Mouse (Mus musculus): ENCODE measurements around the gene Neurod6. TPM values are rescaled to one million over a fixed set of nuclear protein-coding genes. Genes with fewer than 3 reads are reported as not detected.
"Not testable (repeated sequence)": the region's sequence is repeated elsewhere in the genome, so short reads cannot be mapped to it uniquely, and the experiment has no call there.

The Neurod6 gene
- 467 and 475 TPM in 2 replicates for polyA plus RNA-seq (2015; fragmentation: Nextera tagmentation; extraction: Ambion mirVana)

DNA sequence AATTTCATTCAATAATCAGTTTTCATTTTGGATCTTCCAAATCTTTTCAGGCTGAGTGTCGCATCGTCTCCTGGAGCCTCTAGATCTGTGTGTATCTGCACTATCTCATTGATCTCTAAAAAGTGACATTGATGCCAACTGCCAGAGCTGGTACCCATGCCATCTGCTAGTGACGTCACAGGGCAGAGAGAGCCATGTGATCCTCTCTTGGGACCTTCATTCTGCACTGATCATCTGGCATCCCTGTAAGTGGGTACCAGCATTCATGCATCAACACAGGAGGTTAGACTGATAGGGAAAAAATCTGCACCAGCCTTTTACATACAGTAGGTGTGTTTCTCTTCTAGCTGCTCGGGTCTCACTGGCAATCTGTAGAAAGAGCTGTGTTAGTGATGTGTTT lies at the start of gene Neurod6:
Gene Neurod6, minus strand, starts transcription at position 290 of the 400 bp plus-strand sequence.
- no peaks in the 10 kb centered on the region for H3K27me3 ChIP-seq
- WGBS = 48% methylated on average over 4 of the region's 4 CpGs
- H3K36me3 ChIP-seq = no peaks in the 10 kb centered on the region
- peak; percentile 90 for ATAC-seq (replicated peaks)
- no peaks in the 10 kb centered on the region for H3K9me3 ChIP-seq
- H3K4me3 ChIP-seq = peak within 1 kb of the TSS; percentile 39
- H3K27ac ChIP-seq (replicated peaks) = peak within 1 kb of the TSS; percentile 95
- peak within 1 kb of the TSS; percentile 61 for H3K9ac ChIP-seq (replicated peaks)
- peak within 1 kb of the TSS; percentile 38 for H3K4me2 ChIP-seq (replicated peaks)
- peaks cover 18% of the 10 kb centered on the region for H3K4me1 ChIP-seq

GRCm38 (mm10) chr6:55717209-55717608 lies 36.1 kb upstream of the Neurod6 start:
- H3K4me3 ChIP-seq = no peak overlapping the region
- no peak for ATAC-seq (replicated peaks)
- no peaks in the 10 kb centered on the region; the same call in 1 of the 2 replicates for H3K4me1 ChIP-seq
- no peak overlapping the region for H3K9ac ChIP-seq (replicated peaks)
- WGBS = 37% methylated on average over 5 of the region's 5 CpGs
- H3K27me3 ChIP-seq = no peaks in the 10 kb centered on the region
- H3K4me2 ChIP-seq (replicated peaks) = no peak overlapping the region
- no peaks in the 10 kb centered on the region for H3K36me3 ChIP-seq
- H3K9me3 ChIP-seq = no peaks in the 10 kb centered on the region
- no peak overlapping the region for H3K27ac ChIP-seq (replicated peaks)

DNA sequence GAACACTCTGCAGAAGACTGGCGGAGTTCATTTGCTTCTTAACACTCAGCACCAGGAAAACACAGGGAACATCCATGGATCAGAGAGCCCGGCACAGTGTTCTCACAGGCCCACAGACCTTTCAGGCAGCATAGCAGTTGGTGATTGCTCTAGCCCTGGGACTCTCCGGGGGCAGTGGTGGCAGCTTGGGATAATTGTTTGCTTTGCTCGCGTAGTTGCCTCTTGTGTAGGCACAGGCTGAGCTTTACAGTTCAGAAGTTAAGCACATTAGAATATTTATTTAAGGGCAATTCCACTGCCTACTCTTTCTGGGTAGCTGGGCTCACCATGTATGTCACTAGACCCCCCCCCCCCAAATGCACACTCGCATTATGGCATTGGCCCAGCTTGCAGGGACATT lies 34.4 kb upstream of the Neurod6 start:
- 90% methylated on average over 6 of the region's 6 CpGs for WGBS
- H3K4me3 ChIP-seq = no peak overlapping the region
- H3K27me3 ChIP-seq = no peaks in the 10 kb centered on the region
- no peak for ATAC-seq (replicated peaks)
- H3K9me3 ChIP-seq = no peaks in the 10 kb centered on the region
- no peak overlapping the region for H3K9ac ChIP-seq (replicated peaks)
- no peak overlapping the region for H3K4me2 ChIP-seq (replicated peaks)
- no peaks in the 10 kb centered on the region for H3K36me3 ChIP-seq
- no peak overlapping the region for H3K27ac ChIP-seq (replicated peaks)
- H3K4me1 ChIP-seq = no peaks in the 10 kb centered on the region; the same call in 1 of the 2 replicates

- not testable (repeated sequence) for H3K4me3 ChIP-seq; H3K4me2 ChIP-seq (replicated peaks); H3K27ac ChIP-seq (replicated peaks); H3K9ac ChIP-seq (replicated peaks); ATAC-seq (replicated peaks); H3K9me3 ChIP-seq; H3K27me3 ChIP-seq; H3K4me1 ChIP-seq; H3K36me3 ChIP-seq
- WGBS = 97% methylated on average over 4 of the region's 4 CpGs
These were observed 29.9 kb upstream of the Neurod6 start for GRCm38 (mm10) chr6:55710913-55711312.

DNA sequence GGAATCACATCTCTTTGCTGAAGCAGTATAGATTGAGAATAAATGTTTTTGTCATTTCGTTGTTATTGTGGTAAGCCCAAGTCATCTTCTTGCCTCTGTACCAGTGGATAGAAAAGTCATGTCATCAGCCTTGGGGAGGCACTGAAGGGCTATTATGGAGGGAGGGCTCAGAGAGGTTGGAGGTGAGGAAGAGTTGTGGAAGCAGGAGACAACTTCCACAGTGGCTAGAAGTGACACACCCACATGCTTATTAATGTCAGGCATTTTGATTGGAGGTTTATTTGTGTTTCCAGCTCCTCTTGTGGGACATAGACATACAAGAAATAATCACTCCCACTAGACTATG lies 23.7 kb upstream of the Neurod6 start:
- H3K9ac ChIP-seq (replicated peaks) = no peak overlapping the region
- no peaks in the 10 kb centered on the region for H3K27me3 ChIP-seq
- 74% methylated on average over 1 of the region's 1 CpGs for WGBS
- H3K4me2 ChIP-seq (replicated peaks) = no peak overlapping the region
- ATAC-seq (replicated peaks) = 0 out of 2 replicates have a peak, but pooled peaks have one; percentile 17
- peaks cover 16% of the 10 kb centered on the region for H3K4me1 ChIP-seq
- no peak overlapping the region for H3K4me3 ChIP-seq
- no peaks in the 10 kb centered on the region for H3K9me3 ChIP-seq
- H3K27ac ChIP-seq (replicated peaks) = peak overlapping the region; percentile 45
- no peaks in the 10 kb centered on the region for H3K36me3 ChIP-seq

- WGBS = 39% methylated on average over 8 of the region's 8 CpGs
- no peaks in the 10 kb centered on the region for H3K27me3 ChIP-seq
- no peaks in the 10 kb centered on the region for H3K9me3 ChIP-seq
- H3K4me3 ChIP-seq = no peak overlapping the region
- H3K4me2 ChIP-seq (replicated peaks) = no peak overlapping the region; the same call in 1 of the 2 replicates
- peak overlapping the region; percentile 64 for H3K27ac ChIP-seq (replicated peaks)
- peak; percentile 11; the same call in 1 of the 2 replicates for ATAC-seq (replicated peaks)
- no peak overlapping the region for H3K9ac ChIP-seq (replicated peaks)
- H3K36me3 ChIP-seq = no peaks in the 10 kb centered on the region
- H3K4me1 ChIP-seq = peaks cover 16% of the 10 kb centered on the region
These were observed 23.1 kb upstream of the Neurod6 start for GRCm38 (mm10) chr6:55704061-55704758.

GRCm38 (mm10) chr6:55700392-55701386 lies 19.6 kb upstream of the Neurod6 start:
- H3K4me2 ChIP-seq (replicated peaks) = no peak overlapping the region
- no peaks in the 10 kb centered on the region for H3K27me3 ChIP-seq
- peaks cover 16% of the 10 kb centered on the region for H3K4me1 ChIP-seq
- H3K9me3 ChIP-seq = no peaks in the 10 kb centered on the region
- 4% methylated on average over 4 of the region's 4 CpGs for WGBS
- no peak overlapping the region for H3K9ac ChIP-seq (replicated peaks)
- H3K4me3 ChIP-seq = no peak overlapping the region
- no peaks in the 10 kb centered on the region for H3K36me3 ChIP-seq
- ATAC-seq (replicated peaks) = peak; percentile 70
- peak overlapping the region; percentile 59 for H3K27ac ChIP-seq (replicated peaks)

DNA sequence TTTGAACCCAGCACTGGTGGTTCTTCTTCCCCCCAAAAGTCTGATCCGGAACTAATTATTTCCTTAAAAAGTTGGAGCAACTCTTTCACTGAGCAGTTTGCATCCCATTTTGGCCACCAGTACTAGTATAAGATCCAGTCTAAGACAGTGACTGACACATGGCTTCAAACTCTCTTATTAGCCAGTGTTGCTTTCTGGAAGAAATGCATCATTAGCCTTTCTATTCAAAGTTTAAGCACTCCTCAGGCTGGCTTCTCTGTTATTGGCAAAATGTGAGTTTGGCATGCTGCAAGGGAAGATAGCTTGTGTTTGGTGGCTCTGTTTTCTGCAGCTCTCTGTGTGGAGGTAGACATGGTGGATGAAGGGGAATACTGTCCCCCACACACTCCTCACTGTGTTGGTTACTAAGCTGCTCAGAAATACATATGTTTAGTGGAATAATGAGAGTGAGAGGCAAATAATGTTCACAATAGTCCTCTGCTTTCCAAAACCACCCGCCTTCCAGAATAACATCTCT lies 9.0 kb upstream of the Neurod6 start:
- H3K4me1 ChIP-seq = no peaks in the 10 kb centered on the region
- no peaks in the 10 kb centered on the region for H3K27me3 ChIP-seq
- H3K27ac ChIP-seq (replicated peaks) = peak overlapping the region; percentile 57; the same call in 1 of the 2 replicates
- H3K4me2 ChIP-seq (replicated peaks) = no peak overlapping the region
- no peak overlapping the region for H3K9ac ChIP-seq (replicated peaks)
- H3K4me3 ChIP-seq = no peak overlapping the region
- 71% methylated on average over 2 of the region's 2 CpGs for WGBS
- no peaks in the 10 kb centered on the region for H3K9me3 ChIP-seq
- H3K36me3 ChIP-seq = no peaks in the 10 kb centered on the region
- ATAC-seq (replicated peaks) = peak; percentile 57; the same call in 1 of the 2 replicates

GRCm38 (mm10) chr6:55683506-55683905 lies 2.4 kb upstream of the Neurod6 start:
- H3K4me3 ChIP-seq = no peak overlapping the region
- H3K36me3 ChIP-seq = no peaks in the 10 kb centered on the region
- H3K27ac ChIP-seq (replicated peaks) = peak overlapping the region; percentile 95
- H3K4me2 ChIP-seq (replicated peaks) = no peak overlapping the region; the same call in 1 of the 2 replicates
- no peaks in the 10 kb centered on the region for H3K27me3 ChIP-seq
- no peak overlapping the region for H3K9ac ChIP-seq (replicated peaks)
- H3K9me3 ChIP-seq = no peaks in the 10 kb centered on the region
- peaks cover 8% of the 10 kb centered on the region; the same call in 1 of the 2 replicates for H3K4me1 ChIP-seq
- ATAC-seq (replicated peaks) = no peak
- 68% methylated on average over 4 of the region's 4 CpGs for WGBS

DNA sequence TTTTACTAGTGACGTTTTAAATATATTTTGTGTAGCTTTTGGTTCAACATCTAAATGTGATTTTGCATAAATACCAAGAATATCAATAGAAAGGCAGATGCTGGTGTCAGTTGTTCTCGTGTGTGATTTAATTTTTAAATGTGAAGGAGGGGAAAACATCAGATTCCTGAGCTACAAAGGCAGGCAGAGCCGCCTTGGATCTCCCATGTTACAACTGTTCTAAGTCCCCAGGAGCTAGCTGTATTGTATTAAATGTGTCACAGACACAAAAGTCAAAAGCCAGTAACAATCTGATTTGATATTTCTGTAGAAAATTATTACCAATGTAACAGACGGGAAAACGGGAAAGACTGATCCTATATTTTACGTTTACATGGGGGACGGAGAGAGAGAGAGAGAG lies 1.8 kb upstream of the Neurod6 start:
- Histone ChIP-seq H3K4me2 (replicated peaks) (peak overlapping the region; percentile 38; the same call in 1 of the 2 replicates), H3K9ac (replicated peaks) (peak overlapping the region; percentile 33; the same call in 1 of the 2 replicates), H3K27ac (replicated peaks) (peak overlapping the region; percentile 95), H3K4me3 (no peak overlapping the region), H3K4me1 (peaks cover 8% of the 10 kb centered on the region; the same call in 1 of the 2 replicates), H3K36me3 (no peaks in the 10 kb centered on the region), H3K27me3 (no peaks in the 10 kb centered on the region), H3K9me3 (no peaks in the 10 kb centered on the region)
- no peak for ATAC-seq (replicated peaks)
- WGBS = 55% methylated on average over 7 of the region's 7 CpGs

- Histone ChIP-seq H3K4me2 (replicated peaks) (peak overlapping the region; percentile 37), H3K36me3 (no peaks in the 10 kb centered on the region), H3K4me1 (peaks cover 14% of the 10 kb centered on the region), H3K9ac (replicated peaks) (peak overlapping the region; percentile 63), H3K27ac (replicated peaks) (peak overlapping the region; percentile 90), H3K4me3 (peak overlapping the region; percentile 42), H3K27me3 (no peaks in the 10 kb centered on the region), H3K9me3 (no peaks in the 10 kb centered on the region)
- 0 out of 2 replicates have a peak, but pooled peaks have one; percentile 5 for ATAC-seq (replicated peaks)
- 51% methylated on average over 7 of the region's 7 CpGs for WGBS
These were observed 2.4 kb downstream of the Neurod6 start for GRCm38 (mm10) chr6:55678571-55679185.
